Mouse (Mus musculus) hindbrain, embryonic 10.5 days (tissue): ENCODE data around the gene Bves. TPM values are rescaled to one million over a fixed set of nuclear protein-coding genes. Genes with fewer than 3 reads are reported as not detected.
"Not testable (repeated sequence)": the region's sequence is repeated elsewhere in the genome, so short reads cannot be mapped to it uniquely, and the experiment has no call there.

ENCODE experiments used
- DNase-seq: peaks from one replicate; pipeline ENCODE4 v3.0.0-alpha.2; 2017; ENCODE audit warnings: low spot score
- H3K27ac ChIP-seq: fragments of 300-500 bp; sonication (generic); 2 replicates; pipeline ENCODE4 v1.5.1; 2016; ENCODE audit warnings: mild to moderate bottlenecking, moderate library complexity
- H3K27me3 ChIP-seq: fragments of 300-500 bp; sonication (generic); 2 replicates; pipeline ENCODE4 v1.6.1; 2016; ENCODE audit warnings: mild to moderate bottlenecking; ENCODE audit not compliant: poor library complexity, insufficient read depth, severe bottlenecking
- H3K36me3 ChIP-seq: fragments of 300-500 bp; sonication (generic); 2 replicates; pipeline ENCODE4 v1.6.1; 2016; ENCODE audit warnings: mild to moderate bottlenecking, moderate library complexity
- H3K4me1 ChIP-seq: fragments of 300-500 bp; sonication (generic); replicated peaks from 2 replicates; pipeline ENCODE4 v1.6.1; 2016; ENCODE audit warnings: mild to moderate bottlenecking
- H3K4me3 ChIP-seq: fragments of 300-500 bp; sonication (generic); 2 replicates; pipeline ENCODE4 v1.5.1; 2016; ENCODE audit warnings: mild to moderate bottlenecking, moderate library complexity
- H3K9me3 ChIP-seq: fragments of 300-500 bp; sonication (generic); 2 replicates; pipeline ENCODE4 v1.6.1; 2016; ENCODE audit warnings: mild to moderate bottlenecking, moderate library complexity
- whole genome bisulfite sequencing: fragments of 180-500 bp; shearing (Covaris S2); methylation state at CpG from one replicate; pipeline ENCODE4 v1.1.7; 2016; 5-methylcytosine and 5-hydroxymethylcytosine counted together
- polyA plus RNA-seq: library from polyadenylated mRNA; unstranded; fragments of >200 nt; fragmentation: Nextera tagmentation; extraction: Ambion mirVana; gene quantifications from 2 replicates; pipeline ENCODE4 v1.2.1, GENCODE M21; 2016

The Bves gene
- polyA plus RNA-seq, 1 experiment from 2014 or later: 1.8 TPM

DNA sequence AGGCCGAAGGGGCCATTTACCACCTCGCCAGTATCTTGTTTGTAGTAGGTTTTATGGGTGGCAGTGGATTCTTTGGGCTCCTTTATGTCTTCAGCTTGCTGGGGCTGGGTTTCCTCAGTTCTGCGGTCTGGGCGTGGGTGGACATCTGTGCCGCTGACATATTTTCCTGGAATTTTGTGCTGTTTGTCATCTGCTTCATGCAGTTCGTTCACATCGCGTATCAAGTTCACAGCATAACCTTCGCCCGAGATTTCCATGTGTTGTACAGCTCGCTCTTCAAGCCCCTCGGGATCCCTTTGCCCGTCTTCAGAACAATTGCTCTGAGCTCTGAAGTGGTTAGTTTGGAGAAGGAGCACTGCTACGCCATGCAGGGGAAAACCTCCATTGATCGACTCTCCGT lies 20.7 kb upstream of the Bves start:
- no peak for DNase-seq
- no peaks in the 10 kb centered on the region for H3K27me3 ChIP-seq
- no peaks in the 10 kb centered on the region for H3K4me1 ChIP-seq
- no peak overlapping the region for H3K4me3 ChIP-seq
- H3K9me3 ChIP-seq: peaks cover 4% of the 10 kb centered on the region; the same call in 1 of the 2 replicates
- WGBS: 93% methylated on average over 16 of the region's 16 CpGs
- H3K27ac ChIP-seq: no peak overlapping the region
- no peaks in the 10 kb centered on the region for H3K36me3 ChIP-seq

- Histone ChIP-seq H3K9me3 (peaks cover 4% of the 10 kb centered on the region; the same call in 1 of the 2 replicates), H3K27me3 (no peaks in the 10 kb centered on the region), H3K4me3 (no peak overlapping the region), H3K36me3 (no peaks in the 10 kb centered on the region), H3K27ac (no peak overlapping the region), H3K4me1 (peaks cover 8% of the 10 kb centered on the region; the same call in 1 of the 2 replicates)
- DNase-seq: no peak
- 81% methylated on average over 5 of the region's 5 CpGs for WGBS
These were observed 16.6 kb upstream of the Bves start for GRCm38 (mm10) chr10:45318922-45319321.

DNA sequence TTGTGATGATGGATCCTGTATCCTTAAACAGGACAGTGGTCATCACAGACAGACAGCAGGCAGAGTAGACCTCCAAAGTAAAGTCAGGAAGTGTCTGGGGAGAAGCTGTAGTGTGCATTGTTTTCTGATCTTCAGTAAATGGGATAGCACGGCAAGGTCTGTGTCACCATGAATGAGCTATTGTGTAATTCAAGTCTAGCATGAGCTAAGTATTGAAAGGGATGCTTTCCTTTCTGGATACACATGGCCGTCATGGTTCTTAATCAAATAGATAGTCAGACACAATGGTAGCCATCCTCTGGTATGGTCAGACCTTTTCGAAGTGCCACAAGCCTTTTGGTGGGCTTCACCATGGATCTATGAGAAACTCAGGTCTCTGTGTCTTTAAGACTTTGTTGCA lies 15.3 kb upstream of the Bves start:
- peaks cover 4% of the 10 kb centered on the region; the same call in 1 of the 2 replicates for H3K9me3 ChIP-seq
- no peak for DNase-seq
- no peak overlapping the region for H3K27ac ChIP-seq
- 39% methylated on average over 3 of the region's 3 CpGs for WGBS
- no peak overlapping the region for H3K4me3 ChIP-seq
- no peaks in the 10 kb centered on the region for H3K27me3 ChIP-seq
- no peaks in the 10 kb centered on the region for H3K36me3 ChIP-seq
- peaks cover 8% of the 10 kb centered on the region; the same call in 1 of the 2 replicates for H3K4me1 ChIP-seq

DNA sequence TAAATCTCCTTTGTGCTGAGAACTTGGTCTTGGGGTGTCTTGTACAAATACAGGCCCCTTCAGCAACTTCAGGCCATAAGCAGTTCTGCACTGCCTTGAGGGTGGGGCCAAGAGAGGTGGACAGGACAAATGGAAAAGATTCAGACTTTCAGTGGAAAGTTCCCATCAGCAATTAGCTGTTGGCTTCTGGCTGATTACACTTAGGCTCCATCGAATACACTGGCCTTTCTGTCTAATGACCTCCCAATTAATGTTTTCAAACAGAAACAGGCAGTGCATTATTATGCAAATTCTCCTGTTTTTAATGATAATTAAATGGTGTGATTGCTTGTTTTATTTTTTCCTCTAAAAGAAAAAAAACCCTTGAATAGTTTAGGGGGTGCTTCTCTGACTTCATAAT lies 11.4 kb upstream of the Bves start:
- Histone ChIP-seq H3K36me3 (no peaks in the 10 kb centered on the region), H3K27ac (no peak overlapping the region), H3K4me3 (no peak overlapping the region), H3K4me1 (peaks cover 8% of the 10 kb centered on the region; the same call in 1 of the 2 replicates), H3K9me3 (no peaks in the 10 kb centered on the region), H3K27me3 (no peaks in the 10 kb centered on the region)
- WGBS: 79% methylated on average over 1 of the region's 1 CpGs
- DNase-seq: no peak

GRCm38 (mm10) chr10:45328196-45329000 lies 7.2 kb upstream of the Bves start:
- no peak for DNase-seq
- Histone ChIP-seq H3K27ac (no peak overlapping the region), H3K4me1 (no peaks in the 10 kb centered on the region), H3K4me3 (no peak overlapping the region), H3K36me3 (no peaks in the 10 kb centered on the region), H3K9me3 (no peaks in the 10 kb centered on the region), H3K27me3 (peaks cover 3% of the 10 kb centered on the region)
- WGBS: 83% methylated on average over 7 of the region's 7 CpGs

- no peaks in the 10 kb centered on the region for H3K9me3 ChIP-seq
- peaks cover 3% of the 10 kb centered on the region; the same call in 1 of the 2 replicates for H3K4me1 ChIP-seq
- DNase-seq: peak; percentile 10
- WGBS: 25% methylated on average over 7 of the region's 7 CpGs
- H3K27ac ChIP-seq: no peak overlapping the region
- H3K27me3 ChIP-seq: peaks cover 39% of the 10 kb centered on the region
- no peaks in the 10 kb centered on the region for H3K36me3 ChIP-seq
- peak overlapping the region; percentile 78 for H3K4me3 ChIP-seq
These were observed 647 bp upstream of the Bves start for GRCm38 (mm10) chr10:45334925-45335324.

DNA sequence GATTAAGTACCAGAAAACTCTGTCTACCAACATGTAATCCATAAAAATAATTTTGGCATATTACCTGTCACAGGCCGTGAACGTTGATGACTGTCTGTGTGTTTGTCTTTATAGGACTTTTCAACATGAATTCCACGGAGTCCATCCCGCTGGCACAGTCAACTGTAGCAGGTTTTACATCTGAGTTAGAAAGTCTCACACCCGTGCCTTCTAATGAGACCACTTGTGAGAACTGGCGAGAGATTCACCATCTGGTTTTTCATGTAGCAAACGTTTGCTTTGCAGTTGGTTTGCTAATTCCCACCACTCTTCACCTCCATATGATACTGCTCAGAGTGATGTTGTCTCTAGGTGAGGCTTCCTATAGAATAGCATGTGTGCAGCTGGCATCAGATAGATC lies 3.5 kb downstream of the Bves start:
- no peaks in the 10 kb centered on the region for H3K9me3 ChIP-seq
- H3K27me3 ChIP-seq: peaks cover 29% of the 10 kb centered on the region
- peaks cover 3% of the 10 kb centered on the region; the same call in 1 of the 2 replicates for H3K4me1 ChIP-seq
- 77% methylated on average over 7 of the region's 7 CpGs for WGBS
- no peak overlapping the region for H3K4me3 ChIP-seq
- no peak overlapping the region for H3K27ac ChIP-seq
- 0 out of 2 replicates have a peak, but pooled peaks cover under 1% of the 10 kb centered on the region for H3K36me3 ChIP-seq
- DNase-seq: no peak

- Histone ChIP-seq H3K27ac (no peak overlapping the region), H3K4me3 (no peak overlapping the region), H3K36me3 (0 out of 2 replicates have a peak, but pooled peaks cover 3% of the 10 kb centered on the region), H3K27me3 (no peaks in the 10 kb centered on the region), H3K9me3 (0 out of 2 replicates have a peak, but pooled peaks cover 3% of the 10 kb centered on the region), H3K4me1 (no peaks in the 10 kb centered on the region)
- 84% methylated on average over 4 of the region's 4 CpGs for WGBS
- no peak for DNase-seq
These were observed 8.8 kb downstream of the Bves start for GRCm38 (mm10) chr10:45344381-45344780.

DNA sequence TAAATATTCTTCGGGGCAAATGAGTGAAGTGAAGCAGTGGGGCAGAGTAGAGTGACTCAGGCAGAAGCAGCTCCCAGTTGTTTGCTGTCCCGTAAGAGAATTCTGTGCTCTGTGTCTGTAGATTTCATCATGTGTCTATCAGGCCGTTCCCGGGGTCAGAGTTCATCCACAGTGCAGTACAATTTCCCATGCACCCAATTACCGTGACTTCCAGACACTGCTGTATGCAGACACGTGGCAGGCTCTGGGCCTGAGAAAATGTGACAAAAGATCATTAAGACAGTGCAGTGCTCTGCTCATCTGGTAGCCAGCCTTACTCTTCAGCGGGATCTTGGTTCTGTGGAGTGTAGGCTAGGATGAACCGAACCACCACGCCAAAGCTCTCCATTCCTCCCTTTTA lies 9.6 kb downstream of the Bves start:
- Histone ChIP-seq H3K36me3 (0 out of 2 replicates have a peak, but pooled peaks cover 3% of the 10 kb centered on the region), H3K4me3 (no peak overlapping the region), H3K27me3 (no peaks in the 10 kb centered on the region), H3K9me3 (0 out of 2 replicates have a peak, but pooled peaks cover 3% of the 10 kb centered on the region), H3K27ac (no peak overlapping the region), H3K4me1 (no peaks in the 10 kb centered on the region)
- no peak for DNase-seq
- 75% methylated on average over 9 of the region's 9 CpGs for WGBS

- WGBS: 86% methylated on average over 3 of the region's 3 CpGs
- H3K36me3 ChIP-seq, H3K9me3 ChIP-seq, DNase-seq, H3K4me1 ChIP-seq, H3K27ac ChIP-seq, H3K27me3 ChIP-seq, H3K4me3 ChIP-seq: not testable (repeated sequence)
These were observed 12.6 kb downstream of the Bves start for GRCm38 (mm10) chr10:45348143-45348542.

DNA sequence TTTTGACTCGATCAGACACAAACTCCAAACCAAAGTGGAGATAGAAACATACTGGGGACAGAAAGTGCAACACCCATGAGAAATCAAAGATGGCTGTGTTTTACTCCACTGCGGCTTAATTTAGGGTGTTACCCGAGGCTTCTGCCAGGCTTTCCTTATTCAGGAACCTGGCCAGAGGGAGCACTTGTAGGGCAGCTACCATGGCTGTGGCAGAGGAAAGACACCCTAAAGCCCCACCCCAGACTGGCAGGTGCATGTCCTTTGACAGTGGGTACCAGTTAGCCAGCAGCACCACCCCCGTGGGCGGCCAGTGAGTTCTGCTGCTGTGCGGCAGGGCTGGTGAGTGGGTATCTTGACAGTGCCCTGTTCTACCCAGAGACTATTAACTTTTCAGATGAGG lies 20.5 kb downstream of the Bves start:
- WGBS: 96% methylated on average over 6 of the region's 6 CpGs
- no peaks in the 10 kb centered on the region for H3K4me1 ChIP-seq
- no peaks in the 10 kb centered on the region for H3K27me3 ChIP-seq
- no peak overlapping the region for H3K27ac ChIP-seq
- no peaks in the 10 kb centered on the region for H3K9me3 ChIP-seq
- no peaks in the 10 kb centered on the region for H3K36me3 ChIP-seq
- DNase-seq: no peak
- H3K4me3 ChIP-seq: no peak overlapping the region

GRCm38 (mm10) chr10:45363396-45363795 lies 27.8 kb downstream of the Bves start:
- 58% methylated on average over 5 of the region's 5 CpGs for WGBS
- Histone ChIP-seq H3K9me3 (no peaks in the 10 kb centered on the region), H3K27ac (no peak overlapping the region), H3K4me1 (no peaks in the 10 kb centered on the region; the same call in 1 of the 2 replicates), H3K27me3 (no peaks in the 10 kb centered on the region), H3K36me3 (no peaks in the 10 kb centered on the region), H3K4me3 (no peak overlapping the region)
- DNase-seq: no peak

GRCm38 (mm10) chr10:45366987-45367705 lies 31.6 kb downstream of the Bves start:
- 89% methylated on average over 17 of the region's 17 CpGs for WGBS
- Histone ChIP-seq H3K4me1 (no peaks in the 10 kb centered on the region; the same call in 1 of the 2 replicates), H3K9me3 (no peaks in the 10 kb centered on the region), H3K36me3 (no peaks in the 10 kb centered on the region), H3K27ac (no peak overlapping the region), H3K4me3 (no peak overlapping the region), H3K27me3 (no peaks in the 10 kb centered on the region)
- no peak for DNase-seq
